Mouse (Mus musculus): ENCODE data around the gene AC170998.1. TPM values are rescaled to one million over a fixed set of nuclear protein-coding genes. Genes with fewer than 3 reads are reported as not detected.

Gene AC170998.1
- polyA plus RNA-seq, 1 experiment from 2014 or later, result 3.4 TPM

DNA sequence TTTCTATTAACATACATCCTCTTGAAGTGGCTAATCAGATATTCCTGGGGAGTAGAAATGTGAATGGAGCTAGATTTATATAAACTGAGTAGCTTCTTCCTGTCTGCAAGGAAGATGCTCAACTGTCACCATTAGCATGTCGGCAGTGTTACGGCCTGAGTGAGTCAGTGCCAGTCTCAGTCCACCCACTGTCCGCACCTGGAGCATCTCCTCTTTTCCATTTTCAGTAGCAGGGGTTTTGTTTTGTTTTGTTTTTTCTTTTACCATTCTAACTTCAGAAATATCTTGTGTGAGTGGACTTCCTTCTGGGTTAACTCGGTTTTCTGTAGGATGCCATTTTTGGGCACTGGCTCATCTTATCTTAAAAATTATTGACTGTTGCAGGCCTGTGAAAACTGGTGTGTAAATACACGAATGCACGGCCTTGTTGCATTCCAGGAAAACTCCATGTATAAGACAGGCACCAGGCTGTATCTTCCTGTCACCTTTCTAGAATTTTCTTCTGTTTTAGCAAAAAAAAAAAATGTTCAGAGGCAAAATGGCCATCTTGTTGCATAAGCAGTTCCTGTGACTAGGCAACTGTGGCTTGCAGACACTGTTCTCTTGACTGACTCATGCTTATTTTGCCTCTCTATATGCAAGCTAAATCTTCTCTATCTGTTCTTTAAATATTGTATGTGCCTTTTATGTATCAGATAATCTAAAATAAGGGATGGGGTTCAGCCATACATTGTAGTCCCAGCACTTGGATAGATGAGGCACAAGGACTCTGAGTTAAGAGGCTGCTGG lies 9.6 kb downstream of the AC170998.1 start:
- H3K36me3 ChIP-seq, result peaks cover 50% of the 10 kb centered on the region
- no peak for ATAC-seq (ENCODE audit: insufficient number of reproducible peaks, low FRiP score, low TSS enrichment, low read depth)

GRCm38 (mm10) chr17:28736486-28736885 lies 10.6 kb downstream of the AC170998.1 start:
- Histone ChIP-seq H3K4me1 (0 out of 2 replicates have a peak, but pooled peaks cover 10% of the 10 kb centered on the region), H3K9me3 (replicated peaks) (no peaks in the 10 kb centered on the region), H3K9ac (no peak overlapping the region), H3K4me3 (replicated peaks) (no peak overlapping the region), H3K27ac (replicated peaks) (no peak overlapping the region), H3K27me3 (no peaks in the 10 kb centered on the region), H3K36me3 (peaks cover 52% of the 10 kb centered on the region), H3K4me2 (replicated peaks) (no peak overlapping the region)
- ATAC-seq (ENCODE audit: insufficient number of reproducible peaks, low FRiP score, low TSS enrichment, low read depth), result no peak
- WGBS, result 68% methylated on average over 4 of the region's 4 CpGs

More for the DNA sequence above, 9.6 kb downstream of the AC170998.1 start:
- WGBS, result 88% methylated on average over 6 of the region's 6 CpGs
- Histone ChIP-seq H3K4me2 (replicated peaks) (no peak overlapping the region), H3K9me3 (replicated peaks) (no peaks in the 10 kb centered on the region), H3K4me1 (0 out of 2 replicates have a peak, but pooled peaks cover 10% of the 10 kb centered on the region), H3K27me3 (no peaks in the 10 kb centered on the region), H3K4me3 (replicated peaks) (no peak overlapping the region), H3K27ac (replicated peaks) (no peak overlapping the region), H3K9ac (no peak overlapping the region)

- no peak overlapping the region for H3K27ac ChIP-seq (replicated peaks)
- H3K36me3 ChIP-seq, result peaks cover 54% of the 10 kb centered on the region
- 81% methylated on average over 4 of the region's 4 CpGs for WGBS
- H3K9me3 ChIP-seq (replicated peaks), result no peaks in the 10 kb centered on the region
- no peak overlapping the region for H3K4me3 ChIP-seq (replicated peaks)
- H3K27me3 ChIP-seq, result no peaks in the 10 kb centered on the region
- H3K9ac ChIP-seq, result no peak overlapping the region
- H3K4me1 ChIP-seq, result 0 out of 2 replicates have a peak, but pooled peaks cover 10% of the 10 kb centered on the region
- no peak overlapping the region for H3K4me2 ChIP-seq (replicated peaks)
- no peak for ATAC-seq (ENCODE audit: insufficient number of reproducible peaks, low FRiP score, low TSS enrichment, low read depth)
These were observed 12.1 kb downstream of the AC170998.1 start for GRCm38 (mm10) chr17:28737973-28738372.

DNA sequence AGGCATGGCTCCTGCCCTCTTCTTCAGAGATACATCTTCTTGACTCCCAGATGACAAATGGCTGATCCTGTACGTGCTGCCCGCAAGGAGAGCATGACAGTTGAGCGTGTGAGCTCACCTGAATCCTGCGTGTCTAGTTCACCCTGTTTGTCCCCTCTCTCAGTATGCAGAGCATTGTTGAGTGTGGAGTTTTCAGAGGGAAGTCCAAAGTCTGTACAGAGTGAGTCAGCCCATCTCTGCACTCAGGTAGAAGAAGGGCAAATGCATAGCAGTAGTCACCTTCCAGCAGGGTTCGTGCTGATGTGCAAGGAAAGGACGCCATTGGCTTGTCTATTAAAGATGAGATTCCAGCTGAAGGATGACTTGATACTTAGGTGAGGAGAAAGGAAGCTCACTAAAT lies 13.4 kb downstream of the AC170998.1 start:
- WGBS, result 89% methylated on average over 6 of the region's 6 CpGs
- no peak overlapping the region for H3K9ac ChIP-seq
- 0 out of 2 replicates have a peak, but pooled peaks cover 10% of the 10 kb centered on the region for H3K4me1 ChIP-seq
- no peak overlapping the region for H3K4me3 ChIP-seq (replicated peaks)
- H3K36me3 ChIP-seq, result peaks cover 58% of the 10 kb centered on the region
- H3K27me3 ChIP-seq, result no peaks in the 10 kb centered on the region
- ATAC-seq (ENCODE audit: insufficient number of reproducible peaks, low FRiP score, low TSS enrichment, low read depth), result no peak
- no peak overlapping the region; the same call in 1 of the 2 replicates for H3K27ac ChIP-seq (replicated peaks)
- H3K9me3 ChIP-seq (replicated peaks), result no peaks in the 10 kb centered on the region
- H3K4me2 ChIP-seq (replicated peaks), result no peak overlapping the region

DNA sequence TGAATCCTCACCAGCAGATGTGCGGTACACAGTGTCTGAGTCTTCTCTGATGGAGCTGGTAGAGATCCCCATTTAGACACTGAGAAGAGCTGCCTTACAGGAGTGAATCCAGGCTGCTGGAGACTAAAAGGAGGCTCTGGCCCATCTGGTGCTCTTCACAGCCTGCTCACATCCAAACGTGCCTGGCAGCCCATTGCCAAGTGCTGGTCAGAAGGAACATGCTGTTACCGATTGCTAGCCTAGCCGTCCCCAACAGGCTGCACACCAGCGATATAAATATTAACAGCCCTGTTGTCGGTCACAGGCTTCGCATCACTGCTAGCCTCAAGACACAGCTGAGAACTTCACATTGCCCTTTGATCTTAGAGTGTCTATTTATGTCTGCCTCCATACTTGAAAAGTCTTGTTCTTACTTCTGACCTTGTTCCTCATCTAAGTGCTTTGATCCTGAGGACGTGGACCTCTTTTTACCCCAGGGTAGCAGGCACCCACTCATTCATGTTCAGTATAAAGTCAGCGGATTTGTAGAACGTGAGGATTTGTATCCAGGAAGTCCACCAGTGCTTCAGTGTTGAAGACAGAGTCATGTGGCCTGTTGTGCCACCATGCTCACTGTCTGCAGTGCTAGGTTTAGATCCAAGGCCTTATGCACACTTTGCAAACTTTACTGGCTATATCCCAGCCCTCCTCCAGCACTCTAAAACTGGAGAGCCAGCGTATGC lies 17.4 kb downstream of the AC170998.1 start:
- Histone ChIP-seq H3K36me3 (peaks cover 84% of the 10 kb centered on the region), H3K9me3 (replicated peaks) (no peaks in the 10 kb centered on the region)
- 89% methylated on average over 11 of the region's 11 CpGs for WGBS

DNA sequence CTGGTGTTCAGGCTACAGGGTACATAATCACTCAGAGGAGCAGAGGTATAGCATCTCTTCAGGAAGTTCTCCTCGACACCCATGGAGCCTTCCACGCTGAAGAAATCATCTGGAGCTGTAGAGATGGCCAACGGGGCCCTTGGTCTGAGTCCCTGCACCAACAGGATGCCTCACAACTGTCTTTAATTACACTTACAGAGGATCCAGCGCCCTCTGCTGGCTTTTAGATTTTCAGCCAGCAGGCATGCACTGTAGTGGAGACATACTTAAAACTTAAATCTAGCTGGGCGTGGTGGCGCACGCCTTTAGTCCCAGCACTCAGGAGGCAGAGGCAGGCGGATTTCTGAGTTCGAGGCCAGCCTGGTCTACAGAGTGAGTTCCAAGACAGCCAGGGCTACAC lies 18.0 kb downstream of the AC170998.1 start:
- Histone ChIP-seq H3K36me3 (peaks cover 89% of the 10 kb centered on the region), H3K4me1 (no peaks in the 10 kb centered on the region), H3K4me3 (replicated peaks) (no peak overlapping the region), H3K27ac (replicated peaks) (no peak overlapping the region), H3K27me3 (no peaks in the 10 kb centered on the region), H3K9me3 (replicated peaks) (no peaks in the 10 kb centered on the region), H3K4me2 (replicated peaks) (no peak overlapping the region), H3K9ac (no peak overlapping the region)
- ATAC-seq (ENCODE audit: insufficient number of reproducible peaks, low FRiP score, low TSS enrichment, low read depth), result no peak
- 90% methylated on average over 9 of the region's 9 CpGs for WGBS

More for the DNA sequence above, 17.4 kb downstream of the AC170998.1 start:
- H3K27ac ChIP-seq (replicated peaks), result no peak overlapping the region
- no peak overlapping the region for H3K9ac ChIP-seq
- H3K27me3 ChIP-seq, result no peaks in the 10 kb centered on the region
- H3K4me2 ChIP-seq (replicated peaks), result no peak overlapping the region
- no peaks in the 10 kb centered on the region for H3K4me1 ChIP-seq
- no peak overlapping the region for H3K4me3 ChIP-seq (replicated peaks)
- no peak for ATAC-seq (ENCODE audit: insufficient number of reproducible peaks, low FRiP score, low TSS enrichment, low read depth)

DNA sequence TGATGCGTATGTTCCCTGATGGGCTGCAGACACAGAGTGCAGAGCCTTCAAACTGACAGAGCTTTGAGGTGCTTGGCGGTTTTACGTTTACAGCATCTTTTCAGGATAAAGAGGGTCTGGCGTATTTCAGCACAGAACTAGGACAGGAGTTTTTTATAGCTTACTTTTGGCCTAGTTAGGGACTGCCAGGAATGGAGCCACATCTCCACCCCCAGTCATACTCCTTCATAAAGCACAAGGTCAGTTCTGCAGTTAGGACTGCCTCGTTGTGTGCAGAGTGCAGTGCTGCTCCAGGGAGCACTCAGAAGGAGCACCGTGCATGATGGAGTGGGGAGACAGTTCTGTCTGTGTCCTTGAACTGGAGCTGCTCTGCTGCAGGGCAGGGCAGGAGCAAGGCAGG lies 19.9 kb downstream of the AC170998.1 start:
- Histone ChIP-seq H3K4me2 (replicated peaks) (no peak overlapping the region), H3K9ac (no peak overlapping the region), H3K9me3 (replicated peaks) (no peaks in the 10 kb centered on the region), H3K27ac (replicated peaks) (no peak overlapping the region), H3K4me1 (no peaks in the 10 kb centered on the region), H3K36me3 (peaks cover 80% of the 10 kb centered on the region), H3K27me3 (no peaks in the 10 kb centered on the region), H3K4me3 (replicated peaks) (no peak overlapping the region)
- no peak for ATAC-seq (ENCODE audit: insufficient number of reproducible peaks, low FRiP score, low TSS enrichment, low read depth)
- WGBS, result 86% methylated on average over 6 of the region's 6 CpGs

DNA sequence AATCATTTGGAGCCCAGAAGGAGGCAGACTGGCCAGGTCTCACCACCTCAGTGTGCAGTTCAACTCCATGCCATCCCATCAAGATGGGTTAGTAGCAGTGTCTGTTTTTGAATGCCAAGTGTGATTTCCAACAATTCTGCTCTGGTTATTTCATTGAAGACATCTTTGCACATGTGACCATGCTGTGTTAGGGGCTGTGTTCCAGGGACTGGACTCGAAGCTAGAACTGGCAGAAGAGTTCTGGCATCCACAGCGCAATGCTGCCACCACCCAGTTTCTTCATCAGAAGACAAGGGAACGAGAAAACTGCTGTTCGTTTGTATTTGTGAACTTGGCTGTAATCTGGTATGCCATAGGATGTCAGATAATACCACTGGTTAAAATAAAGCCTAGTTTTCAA lies 22.1 kb downstream of the AC170998.1 start:
- no peaks in the 10 kb centered on the region for H3K9me3 ChIP-seq (replicated peaks)
- ATAC-seq (ENCODE audit: insufficient number of reproducible peaks, low FRiP score, low TSS enrichment, low read depth), result no peak
- H3K4me2 ChIP-seq (replicated peaks), result no peak overlapping the region
- no peak overlapping the region for H3K9ac ChIP-seq
- H3K36me3 ChIP-seq, result peaks cover 57% of the 10 kb centered on the region
- no peaks in the 10 kb centered on the region for H3K4me1 ChIP-seq
- H3K4me3 ChIP-seq (replicated peaks), result no peak overlapping the region
- no peak overlapping the region for H3K27ac ChIP-seq (replicated peaks)
- no peaks in the 10 kb centered on the region for H3K27me3 ChIP-seq
- WGBS, result 88% methylated on average over 4 of the region's 4 CpGs

- Histone ChIP-seq H3K4me1 (no peaks in the 10 kb centered on the region), H3K27me3 (no peaks in the 10 kb centered on the region), H3K9me3 (replicated peaks) (no peaks in the 10 kb centered on the region), H3K9ac (no peak overlapping the region), H3K4me2 (replicated peaks) (no peak overlapping the region), H3K27ac (replicated peaks) (no peak overlapping the region), H3K4me3 (replicated peaks) (no peak overlapping the region), H3K36me3 (peaks cover 32% of the 10 kb centered on the region)
- no peak for ATAC-seq (ENCODE audit: insufficient number of reproducible peaks, low FRiP score, low TSS enrichment, low read depth)
- WGBS, result 66% methylated on average over 6 of the region's 6 CpGs
These were observed 24.7 kb downstream of the AC170998.1 start for GRCm38 (mm10) chr17:28750580-28750979.

DNA sequence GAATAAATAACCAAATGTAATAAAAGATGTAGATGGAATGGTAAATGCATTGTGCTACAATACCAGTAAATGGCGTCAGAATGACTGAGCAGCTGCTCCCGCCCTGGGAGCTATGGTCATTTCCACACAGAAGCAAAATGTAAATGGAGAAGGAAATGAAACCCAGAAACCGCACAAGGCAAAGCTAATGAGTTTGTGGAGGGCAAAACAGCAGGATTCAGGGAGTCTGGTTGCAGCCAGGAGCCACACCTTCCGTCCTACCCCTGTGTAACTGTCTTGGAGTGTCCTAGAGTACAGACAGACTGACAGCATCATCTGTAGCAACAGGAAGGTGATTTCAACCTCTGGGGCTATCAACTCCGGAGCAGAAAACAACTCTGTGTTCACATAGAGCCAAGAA lies 30.6 kb downstream of the AC170998.1 start:
- WGBS, result 41% methylated on average over 5 of the region's 5 CpGs
- no peak for ATAC-seq (ENCODE audit: insufficient number of reproducible peaks, low FRiP score, low TSS enrichment, low read depth)

DNA sequence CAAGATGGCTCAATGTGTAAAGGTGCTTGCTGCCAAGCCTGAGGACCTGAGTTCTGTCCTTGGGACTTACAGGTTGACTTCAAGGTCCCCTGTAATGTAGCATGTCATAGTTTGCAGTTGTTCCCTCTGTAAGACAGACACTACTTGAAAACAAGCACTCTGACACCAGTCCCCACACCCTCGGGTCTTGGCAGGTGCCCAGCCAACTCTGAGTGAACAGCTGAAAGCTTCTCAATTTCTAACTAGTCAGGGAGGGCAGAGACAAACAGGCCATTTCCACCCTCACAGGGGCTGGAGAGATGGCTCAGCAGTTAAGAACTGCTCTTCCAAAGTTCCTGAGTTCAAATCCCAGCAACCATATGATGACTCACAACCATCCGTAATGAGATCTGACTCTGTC lies 31.6 kb downstream of the AC170998.1 start:
- Histone ChIP-seq H3K36me3 (no peaks in the 10 kb centered on the region), H3K4me3 (replicated peaks) (no peak overlapping the region), H3K4me2 (replicated peaks) (no peak overlapping the region), H3K27me3 (no peaks in the 10 kb centered on the region), H3K4me1 (no peaks in the 10 kb centered on the region), H3K27ac (replicated peaks) (no peak overlapping the region), H3K9me3 (replicated peaks) (no peaks in the 10 kb centered on the region), H3K9ac (no peak overlapping the region)
- ATAC-seq (ENCODE audit: insufficient number of reproducible peaks, low FRiP score, low TSS enrichment, low read depth), result no peak
- 72% methylated on average over 2 of the region's 2 CpGs for WGBS

More for the DNA sequence above, 30.6 kb downstream of the AC170998.1 start:
- Histone ChIP-seq H3K9ac (no peak overlapping the region), H3K4me2 (replicated peaks) (no peak overlapping the region), H3K4me3 (replicated peaks) (no peak overlapping the region), H3K27ac (replicated peaks) (no peak overlapping the region), H3K9me3 (replicated peaks) (no peaks in the 10 kb centered on the region), H3K36me3 (no peaks in the 10 kb centered on the region), H3K27me3 (no peaks in the 10 kb centered on the region), H3K4me1 (no peaks in the 10 kb centered on the region)

Data from embryonic facial prominence, embryonic 15.5 days (tissue).